Mouse (Mus musculus) ovary, adult 18-20 months (tissue): ENCODE measurements around the gene Wnt3a.
"Not testable (repeated sequence)": the region's sequence is repeated elsewhere in the genome, so short reads cannot be mapped to it uniquely, and the experiment has no call there.

ENCODE experiments used
- DNase-seq: peaks from one replicate; pipeline ENCODE4 v3.0.0; 2022; ENCODE audit warnings: low spot score, mixed read lengths

The Wnt3a gene

DNA sequence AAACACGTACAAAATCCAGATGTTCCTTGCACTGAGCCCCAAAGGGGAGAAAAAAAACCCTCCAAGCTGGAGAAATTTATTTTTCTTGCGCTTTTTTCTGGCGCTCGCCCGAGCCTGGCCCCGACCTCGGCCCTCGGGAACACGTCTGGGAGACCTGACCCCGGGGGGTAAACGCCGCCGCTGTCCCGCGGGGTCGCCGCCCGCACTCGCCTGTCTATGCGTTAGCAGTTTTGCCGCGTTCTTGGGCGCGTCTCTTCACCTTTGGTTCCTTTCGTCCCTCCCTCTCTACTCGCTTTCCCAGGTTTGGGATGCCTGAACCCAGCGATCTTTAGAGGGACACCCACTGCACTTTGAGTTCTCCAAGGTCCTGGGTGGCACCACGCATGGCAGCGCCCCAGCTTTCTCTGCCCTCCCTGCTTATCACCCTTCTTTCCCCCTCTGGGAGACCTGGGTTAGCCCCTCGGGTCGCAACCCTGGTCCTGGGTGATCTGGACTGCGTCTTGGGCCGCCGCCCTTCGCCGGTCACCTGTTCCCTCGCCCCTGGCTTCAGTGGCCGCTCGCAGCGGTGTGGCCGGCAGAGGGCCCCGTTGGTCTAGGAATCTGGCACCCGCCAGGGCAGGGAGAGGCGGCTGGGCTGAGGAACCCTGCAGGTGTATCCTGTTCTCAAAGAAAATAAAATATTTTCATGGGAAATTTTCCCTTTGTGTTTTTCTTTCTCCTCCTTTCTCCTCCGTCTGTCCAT is 17.0 kb upstream of the Wnt3a start:
- peak; percentile 62 for DNase-seq

DNA sequence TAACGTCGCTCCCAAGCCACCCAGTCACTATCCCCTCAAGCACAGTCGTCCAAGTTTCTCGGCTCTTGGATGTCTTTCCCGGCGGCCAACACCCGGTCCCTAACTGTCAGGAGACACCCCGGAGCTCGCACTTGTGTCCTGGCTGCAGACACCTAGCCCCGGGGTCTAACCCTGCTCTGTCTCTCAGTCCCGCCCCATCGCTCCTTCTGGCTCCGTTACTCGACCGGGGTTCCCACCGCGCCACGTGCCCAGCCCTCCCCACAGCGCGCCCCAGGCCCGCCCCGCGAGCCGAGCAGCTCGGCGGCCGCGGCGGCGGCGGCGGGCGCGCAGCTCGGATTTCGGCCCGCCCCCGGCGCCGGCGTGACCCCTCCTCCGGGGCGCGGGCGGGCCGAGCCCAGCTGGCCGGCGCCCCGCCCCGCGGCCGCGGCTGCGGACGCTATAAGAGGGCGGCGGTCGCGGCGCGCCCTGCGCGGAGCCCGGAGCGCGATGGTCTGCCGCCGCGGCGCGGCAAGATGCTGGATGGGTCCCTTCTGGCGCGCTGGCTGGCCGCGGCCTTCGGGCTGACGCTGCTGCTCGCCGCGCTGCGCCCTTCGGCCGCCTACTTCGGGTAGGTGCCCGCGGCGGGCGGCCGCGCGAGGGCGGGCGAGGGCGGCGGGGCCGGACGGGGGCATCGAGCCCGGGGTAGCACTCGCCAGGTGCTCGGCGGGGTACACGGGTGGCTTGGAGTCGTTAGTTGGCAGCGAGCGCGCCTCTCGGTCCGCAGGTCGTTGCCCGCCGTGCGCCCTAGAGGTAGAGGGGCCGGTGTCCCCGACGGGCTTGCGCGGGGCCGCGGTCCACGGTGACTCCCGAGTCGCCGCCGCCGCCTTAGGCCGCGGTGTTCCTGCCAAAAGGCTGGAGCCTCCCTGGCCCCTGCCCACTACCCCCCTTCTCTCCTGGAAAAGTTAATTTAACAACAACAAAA is 16.2 kb upstream of the Wnt3a start, which contains the start of gene Wnt9a:
Gene Wnt9a (plus strand): TSS at position 468 of the 961 bp plus-strand sequence.
- peak; percentile 54 for DNase-seq

DNA sequence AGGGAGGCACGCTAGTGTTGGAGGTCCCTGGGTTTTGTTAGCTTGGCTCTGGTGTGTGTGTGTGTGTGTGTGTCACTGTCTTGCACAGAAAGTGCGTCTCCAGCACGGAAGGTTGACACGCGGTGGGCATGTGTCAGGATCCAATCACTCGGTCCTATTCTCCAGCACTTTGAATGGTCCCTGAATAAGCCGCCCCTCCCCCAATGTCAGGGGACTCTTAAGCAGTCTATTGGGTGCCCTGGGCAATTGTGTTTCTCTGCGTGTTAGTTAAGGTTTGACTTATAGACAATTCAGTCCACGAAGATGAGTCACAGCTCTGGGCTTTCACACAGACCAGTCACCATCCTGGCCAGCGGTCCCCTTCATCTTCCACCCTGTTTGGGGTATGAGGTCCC is 15.3 kb upstream of the Wnt3a start:
- DNase-seq = no peak

DNA sequence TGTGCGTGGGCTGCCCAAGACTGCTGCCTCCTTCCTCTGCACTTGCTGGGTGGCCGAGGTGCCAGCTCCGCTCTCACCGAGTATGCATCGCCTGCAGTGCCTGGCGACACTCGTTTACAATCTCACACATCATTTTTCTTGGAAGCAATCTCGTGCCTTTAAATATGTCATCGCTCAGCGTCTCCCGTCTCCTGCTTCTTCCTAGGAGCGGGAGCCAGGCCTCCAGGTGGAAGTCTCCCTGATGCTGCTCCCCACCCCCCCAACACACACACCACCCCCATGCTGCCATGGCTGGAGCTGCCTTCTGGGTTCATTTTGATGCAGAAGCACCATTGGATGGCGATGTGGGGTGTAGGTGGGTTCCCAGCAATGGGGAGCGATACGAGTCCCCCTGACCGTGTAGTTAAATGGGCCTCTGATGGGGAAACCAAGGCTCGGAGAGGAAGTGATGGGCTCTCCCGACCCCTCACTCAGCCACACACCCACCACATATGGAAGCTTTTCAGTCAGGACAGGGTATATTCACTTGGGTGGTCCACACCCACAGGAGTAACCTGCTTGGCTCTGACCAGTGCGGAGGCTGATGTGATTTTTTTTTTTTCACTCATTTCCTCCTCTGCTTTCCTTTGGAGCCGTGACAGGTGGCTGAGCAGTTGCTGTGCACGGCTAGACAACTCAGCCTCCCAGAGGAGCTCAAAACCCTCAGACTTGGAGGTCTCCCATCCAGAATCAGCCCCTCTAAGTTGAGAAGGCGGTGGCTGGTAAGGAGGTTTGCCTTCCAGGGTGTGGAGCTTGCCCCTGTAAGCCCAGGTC is 14.7 kb upstream of the Wnt3a start:
- no peak for DNase-seq

DNA sequence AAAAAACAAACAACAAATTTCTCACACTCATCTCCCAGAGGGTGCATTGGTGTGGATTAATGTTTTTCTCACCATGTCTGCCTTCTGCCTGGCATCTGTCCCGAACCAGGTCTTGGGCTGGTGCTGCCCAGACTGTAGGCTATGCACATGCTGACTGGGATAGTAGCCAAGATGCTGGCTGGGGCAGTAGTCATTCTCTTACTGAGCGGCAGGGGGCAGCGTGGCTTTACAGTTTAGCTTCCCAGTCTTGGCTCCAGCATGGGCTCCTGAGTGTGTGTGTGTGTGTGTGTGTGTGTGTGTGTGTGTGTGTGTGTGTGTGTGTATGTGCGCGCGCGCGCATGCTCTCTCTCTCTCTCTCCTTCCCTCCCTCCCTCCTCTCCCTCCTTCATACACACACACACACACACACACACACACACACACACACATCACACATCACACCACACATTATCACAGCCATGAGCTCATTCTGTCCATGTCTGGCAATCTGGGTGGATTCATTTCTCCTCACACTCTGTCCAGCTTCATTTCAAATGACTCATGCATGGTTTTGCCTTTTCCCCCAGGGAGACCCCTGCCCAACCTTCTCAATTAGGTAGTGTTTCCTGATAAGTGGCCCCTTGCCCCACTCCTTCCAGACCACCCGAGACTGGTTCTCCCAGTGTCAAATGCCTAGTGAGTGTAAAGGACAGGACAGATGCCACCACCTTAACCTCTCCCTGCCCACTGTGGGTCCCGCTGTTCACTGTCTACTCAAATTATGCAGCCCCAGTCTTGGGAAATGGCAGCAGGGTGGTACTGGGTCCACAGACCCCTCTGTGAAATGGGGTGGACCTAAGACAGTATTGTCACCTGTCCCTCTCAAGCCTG is 12.4 kb upstream of the Wnt3a start:
- DNase-seq = peak; percentile 71

DNA sequence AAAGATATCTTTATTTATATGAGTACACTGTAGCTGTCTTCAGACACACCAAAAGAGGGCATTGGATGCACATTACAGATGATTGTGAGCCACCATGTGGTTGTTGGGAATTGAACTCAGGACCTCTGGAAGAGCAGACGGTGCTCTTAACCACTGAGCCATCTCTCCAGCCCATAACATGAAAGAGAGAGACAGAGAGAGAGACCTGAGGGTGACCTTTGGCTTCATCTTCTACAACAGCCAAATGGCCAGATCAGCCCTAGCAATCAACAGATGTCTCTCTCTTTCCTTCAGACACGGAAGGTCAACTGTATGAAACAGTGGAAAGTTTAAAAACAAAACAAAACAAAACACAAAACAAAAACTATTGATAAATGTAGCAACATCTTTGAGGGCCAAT is 10.5 kb upstream of the Wnt3a start:
- DNase-seq = not testable (repeated sequence)

DNA sequence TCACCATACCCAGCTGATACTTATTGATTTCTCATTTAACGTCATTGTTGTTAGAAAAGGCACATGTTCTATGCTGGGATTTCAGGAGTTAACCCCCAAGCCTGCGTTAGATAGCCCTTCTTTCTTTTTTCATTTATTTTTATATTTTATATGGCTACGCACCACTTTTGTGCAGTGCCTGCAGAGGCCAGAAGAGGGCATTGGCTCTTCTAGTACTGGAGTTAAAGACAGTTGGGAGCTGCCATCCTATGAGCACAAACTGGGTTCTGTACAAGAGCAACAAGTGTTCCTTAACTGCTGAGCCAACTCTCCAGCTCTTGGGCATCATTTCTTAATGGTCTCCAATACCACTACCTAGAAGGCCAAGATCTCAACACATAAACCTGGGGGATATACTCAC is 9.6 kb upstream of the Wnt3a start:
- no peak for DNase-seq

DNA sequence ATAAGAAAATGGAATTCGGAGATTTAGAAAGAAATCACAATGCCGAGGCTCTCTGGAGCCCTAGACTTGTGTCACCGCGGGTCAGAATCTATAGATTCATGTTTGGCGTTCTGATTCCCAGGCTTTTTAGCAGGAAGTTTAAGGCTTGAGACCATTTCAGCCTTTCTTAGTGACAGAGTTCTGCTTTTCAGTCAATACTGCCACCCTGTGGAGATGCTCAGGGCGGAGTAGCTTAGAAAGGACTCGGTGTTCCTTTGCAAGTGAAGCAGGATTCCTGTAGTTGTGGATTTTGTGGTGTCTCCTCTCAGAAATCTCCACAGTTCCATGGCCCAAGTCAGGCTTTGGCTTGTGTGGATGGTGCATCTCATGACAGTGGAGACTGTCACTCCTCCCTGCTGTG is 7.4 kb upstream of the Wnt3a start:
- DNase-seq = no peak

DNA sequence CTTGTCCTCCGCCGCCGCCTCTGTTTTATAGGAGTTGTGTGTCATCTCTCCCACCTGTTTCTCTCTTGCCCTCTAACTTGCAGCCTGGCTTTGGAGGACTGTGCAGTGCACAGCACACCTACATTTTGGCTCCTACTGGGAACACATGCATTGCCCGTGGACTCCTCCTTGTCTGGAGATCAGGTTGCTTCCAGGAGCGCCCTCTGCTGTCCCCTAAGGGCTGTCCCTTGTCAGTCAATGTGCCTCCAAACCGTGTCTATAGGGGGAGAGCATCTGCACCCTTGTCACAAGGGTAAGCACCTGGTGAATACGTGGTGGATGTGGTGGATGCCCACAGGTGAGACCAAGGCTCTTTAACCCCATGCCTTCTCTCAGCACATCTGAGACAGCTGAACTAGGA is 3.1 kb upstream of the Wnt3a start:
- no peak for DNase-seq

DNA sequence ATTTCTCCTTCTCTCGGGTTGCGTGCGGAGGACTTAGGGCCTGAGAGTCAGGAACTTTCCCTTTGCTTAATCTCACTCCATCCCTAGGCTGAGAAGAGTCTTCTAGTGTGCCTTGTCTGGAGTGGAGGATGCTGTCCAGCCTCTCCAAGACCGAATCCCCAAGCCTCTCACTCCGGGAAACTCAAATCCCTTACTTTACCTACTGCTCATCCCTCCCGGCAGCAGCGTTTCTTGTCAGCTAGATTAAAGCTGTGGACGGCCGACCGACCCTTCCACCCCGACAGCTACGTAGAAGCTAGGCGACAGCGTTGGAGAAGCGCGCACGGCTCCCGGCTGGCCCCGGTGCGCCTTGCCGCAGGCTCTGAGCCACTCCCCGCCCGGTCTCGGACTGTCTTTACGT is 846 bp downstream of the Wnt3a start:
- DNase-seq = no peak

DNA sequence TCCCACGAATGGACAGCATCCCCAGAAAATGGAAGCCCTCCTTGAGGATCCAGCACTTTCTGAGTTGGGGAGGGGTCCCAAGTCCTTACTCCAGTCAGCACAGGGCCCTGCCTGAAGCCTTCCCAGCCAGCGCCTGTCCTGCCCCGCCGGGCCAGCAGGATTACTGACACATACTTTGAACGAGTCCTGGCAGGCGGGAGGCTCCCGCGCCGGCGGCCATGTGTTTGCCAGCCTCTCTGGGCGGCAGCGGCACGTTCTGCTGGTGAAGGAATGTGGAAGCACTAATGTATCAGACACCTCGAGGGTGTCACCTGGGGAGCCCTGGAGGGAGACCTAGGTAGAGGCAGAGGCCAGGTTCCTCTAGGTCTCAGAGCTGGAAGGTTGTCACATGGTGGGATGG is 6.4 kb downstream of the Wnt3a start:
- DNase-seq = no peak

DNA sequence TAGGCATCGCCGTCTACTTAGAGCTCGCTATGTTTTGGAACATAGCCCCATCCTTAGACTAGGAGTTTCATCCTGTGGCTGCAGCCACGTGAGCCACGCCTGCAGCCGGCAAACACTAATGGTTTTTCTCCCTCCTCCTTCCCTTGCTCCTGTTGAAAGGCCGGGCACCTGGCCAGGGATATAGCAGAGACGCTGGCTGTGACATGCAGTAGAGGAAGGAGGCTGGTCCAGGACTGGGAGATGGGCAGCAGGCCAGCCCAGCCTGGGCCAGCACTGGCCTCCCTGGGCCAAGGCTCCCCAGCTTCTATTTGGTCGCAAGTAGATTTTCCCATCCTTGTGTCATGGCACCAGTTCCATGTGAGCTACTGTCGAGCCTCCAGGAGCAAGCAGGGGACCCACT is 7.6 kb downstream of the Wnt3a start:
- peak; percentile 37 for DNase-seq

DNA sequence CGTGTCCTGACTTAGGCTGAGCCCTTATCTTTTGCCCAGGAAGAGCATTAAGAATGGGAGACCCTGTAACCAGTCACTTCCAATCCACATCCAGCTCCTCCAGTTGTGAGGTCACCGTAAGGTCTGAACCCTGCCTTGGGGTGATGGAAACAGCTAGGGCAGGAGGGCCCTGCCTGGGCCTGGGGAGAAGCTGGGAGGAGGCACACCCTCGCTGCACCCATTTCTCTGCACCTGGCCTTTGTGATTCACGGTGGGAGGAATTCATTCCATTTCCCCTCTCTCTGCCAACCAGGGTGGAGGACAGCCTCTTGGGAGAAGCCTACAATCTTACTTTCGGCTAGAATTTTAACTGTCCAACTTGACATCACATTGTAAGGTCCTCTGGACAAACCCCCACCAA is 8.4 kb downstream of the Wnt3a start:
- no peak for DNase-seq

DNA sequence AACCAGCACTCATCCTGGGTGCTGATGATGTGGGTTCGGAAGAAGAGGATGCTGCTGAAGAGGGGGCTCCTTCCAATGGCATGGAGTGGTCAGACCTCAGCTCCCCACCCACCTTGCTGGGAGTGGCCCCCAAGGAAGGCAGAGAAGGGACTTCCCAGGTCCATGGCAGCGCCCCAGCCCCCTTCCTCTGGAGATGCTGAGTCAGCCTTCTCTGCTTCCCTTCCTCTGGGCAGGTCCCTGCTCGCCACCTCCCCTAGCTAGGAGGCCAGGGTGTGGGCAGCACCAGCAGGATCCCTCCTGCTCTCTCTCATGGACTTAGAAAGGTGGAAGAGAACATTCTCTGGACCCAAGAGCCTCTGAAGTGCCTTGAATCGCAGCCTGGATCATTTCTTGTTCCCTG is 12.5 kb downstream of the Wnt3a start:
- DNase-seq = no peak

DNA sequence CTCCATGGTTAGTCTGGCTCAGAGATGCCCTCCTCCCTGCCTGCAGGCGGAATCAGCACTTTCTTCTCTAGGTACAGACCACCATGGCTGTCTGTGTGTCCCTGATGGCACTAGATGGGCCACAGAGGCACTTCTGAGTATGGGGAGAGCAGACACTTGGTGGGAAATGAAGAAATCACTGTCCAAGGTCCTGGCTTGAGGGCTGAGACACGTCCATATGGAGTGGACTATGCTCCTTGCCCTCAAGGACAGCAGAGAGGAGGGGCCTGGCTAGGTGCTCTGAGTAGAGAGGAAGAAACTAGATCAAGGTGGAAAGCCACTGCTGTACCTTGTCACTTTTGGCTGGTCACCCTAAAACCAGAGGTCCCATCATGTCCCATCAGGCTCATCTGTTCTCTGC is 13.7 kb downstream of the Wnt3a start:
- no peak for DNase-seq

DNA sequence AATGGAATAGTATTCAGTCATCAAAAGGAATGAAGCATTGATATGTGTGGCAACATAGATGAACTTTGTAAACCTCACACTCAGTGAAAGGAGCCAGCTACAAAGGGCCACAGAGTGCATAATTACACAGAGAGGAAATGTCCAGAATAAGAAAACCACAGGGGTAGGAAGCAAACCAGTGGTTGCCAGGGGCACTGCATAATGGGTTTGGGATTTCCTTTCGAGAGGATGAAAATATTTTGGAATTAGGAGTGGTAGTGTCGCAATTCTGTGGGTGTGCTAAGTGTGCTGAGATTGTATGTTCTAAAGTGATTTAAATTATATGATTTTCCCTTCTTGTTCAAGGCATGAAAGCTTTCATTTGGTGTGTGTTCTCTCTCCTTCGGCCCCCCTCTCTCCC is 16.4 kb downstream of the Wnt3a start:
- no peak for DNase-seq

DNA sequence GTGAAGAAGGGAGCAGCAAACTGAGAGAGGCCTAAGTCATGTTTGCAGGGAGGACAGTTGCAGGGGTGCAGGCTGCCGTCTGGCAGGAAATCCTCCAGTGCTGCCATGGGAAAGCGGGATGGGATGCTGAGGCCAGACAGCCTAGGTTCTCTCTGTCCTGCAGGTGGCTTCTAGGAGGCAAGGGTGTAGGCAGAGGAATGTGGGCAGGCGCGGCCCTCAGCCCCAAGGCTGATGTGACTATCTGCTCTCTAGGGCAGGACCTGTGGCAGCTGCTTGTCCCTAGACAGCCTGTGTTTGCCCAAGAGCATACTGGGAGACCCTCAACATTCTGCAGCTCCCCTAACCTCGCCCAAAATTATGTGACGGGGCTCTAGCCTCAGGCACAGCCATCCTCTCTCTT is 23.8 kb downstream of the Wnt3a start:
- no peak for DNase-seq

DNA sequence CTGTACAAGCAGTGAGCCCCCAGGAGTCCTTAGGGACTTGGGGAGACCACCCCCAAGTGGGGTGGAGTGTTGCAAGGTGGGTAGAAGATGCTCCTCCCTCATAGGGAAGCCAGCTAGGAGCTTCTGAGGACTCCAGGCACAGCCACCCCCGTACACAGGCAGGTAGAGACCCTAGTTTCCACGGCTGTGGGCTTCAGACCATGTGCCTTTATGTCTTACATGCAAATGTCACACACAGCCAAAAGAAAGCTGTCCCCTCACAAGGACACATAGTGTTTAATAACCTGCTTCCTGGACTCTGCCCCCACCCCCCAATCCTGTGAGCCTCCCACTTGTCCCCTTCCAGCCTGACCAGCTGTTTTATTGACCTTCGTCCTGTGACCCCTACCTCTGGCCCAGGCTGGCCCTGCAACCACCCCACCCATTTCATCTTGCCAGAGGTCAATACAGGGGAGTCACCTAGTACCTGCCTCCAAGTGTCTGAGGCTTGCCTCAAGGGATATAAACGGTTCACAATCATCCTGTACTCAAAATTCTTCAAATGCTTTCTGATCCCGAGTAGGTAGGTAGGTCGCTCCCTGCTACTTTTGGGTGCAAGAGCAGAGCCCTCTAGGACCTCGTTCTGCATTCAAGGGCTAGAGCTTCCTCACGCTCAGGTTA is 25.3 kb downstream of the Wnt3a start:
- DNase-seq = no peak

DNA sequence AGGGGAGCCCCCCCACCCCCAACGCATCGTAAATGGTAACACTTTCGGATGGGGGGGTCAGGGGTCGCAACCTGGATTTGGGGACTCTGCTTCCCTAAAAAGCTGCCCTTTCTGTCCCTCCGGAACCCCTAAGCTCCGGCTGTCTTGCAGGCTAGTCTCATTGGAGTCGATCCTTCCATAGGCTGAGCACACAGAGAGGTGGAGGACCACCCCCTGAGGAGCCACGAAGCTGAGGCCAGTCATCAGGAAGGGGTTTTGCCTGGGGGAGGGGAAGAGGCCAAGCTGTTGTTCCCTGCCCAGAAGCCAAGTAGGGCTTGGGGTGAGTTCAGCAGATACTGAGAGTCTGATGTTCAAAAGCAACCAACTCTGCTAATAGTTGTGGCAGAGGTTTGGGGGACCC is 26.0 kb downstream of the Wnt3a start:
- DNase-seq = no peak

DNA sequence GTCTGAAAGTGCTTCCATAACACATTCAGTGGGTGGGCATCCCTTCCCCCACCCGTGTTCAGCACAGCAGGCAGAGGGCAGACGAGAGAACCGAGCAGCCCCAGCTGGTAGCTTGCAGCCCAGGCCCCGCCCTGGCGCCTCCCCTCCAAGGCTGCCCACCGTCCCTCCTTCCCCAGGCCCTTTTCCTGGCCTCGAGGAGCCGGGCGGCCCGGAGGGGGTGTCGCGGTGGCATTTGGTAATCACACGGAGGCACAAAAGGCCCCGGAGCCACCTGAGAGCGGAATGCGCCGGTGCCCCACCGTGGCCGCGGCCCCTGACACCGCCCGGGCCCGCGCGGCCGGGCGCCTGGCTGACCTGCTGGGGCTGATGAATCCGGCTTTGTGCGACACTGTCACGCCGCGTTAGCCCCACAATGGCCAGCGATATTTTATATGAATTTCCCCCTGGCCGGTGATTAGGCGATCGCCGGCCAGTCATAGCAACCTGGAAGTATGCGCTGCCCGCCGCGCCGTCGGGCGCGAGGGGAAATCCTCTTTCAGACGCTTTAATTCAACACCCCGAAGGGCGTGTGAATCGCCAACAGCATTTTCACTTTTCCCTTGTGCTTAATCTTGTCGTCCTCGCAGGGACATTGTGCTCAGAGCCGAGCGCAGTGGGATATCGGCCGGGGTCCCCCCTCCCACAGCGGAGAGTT is 26.5 kb downstream of the Wnt3a start:
- DNase-seq = peak; percentile 78
